Mouse (Mus musculus): Measurements from ENCODE around the gene Pwp2. TPM values are rescaled to one million over a fixed set of nuclear protein-coding genes. Genes with fewer than 3 reads are reported as not detected.
A peak's percentile ranks its signal among the peaks of the same experiment; 100 is the strongest.

Gene Pwp2
- polyA plus RNA-seq, 2 experiments: 15.8 to 16.9 TPM

- WGBS: 15% methylated on average over 17 of the region's 17 CpGs
- Histone ChIP-seq H3K36me3 (ENCODE audit: control insufficient read depth, insufficient read depth, low read length) (peaks cover 34% of the 10 kb centered on the region), H3K9ac (ENCODE audit: low read depth, low read length, severe bottlenecking) (no peak overlapping the region; the same call in 1 of the 2 replicates), H3K27me3 (ENCODE audit: control insufficient read depth, insufficient read depth, low read length) (no peaks in the 10 kb centered on the region), H3K9me3 (ENCODE audit: control insufficient read depth, low read length) (no peaks in the 10 kb centered on the region), H3K27ac (replicated peaks; ENCODE audit: low read depth, low read length) (no peak overlapping the region), H3K4me1 (ENCODE audit: control insufficient read depth, insufficient read depth, low read length) (peaks cover 9% of the 10 kb centered on the region; the same call in 1 of the 2 replicates), H3K4me2 (replicated peaks; ENCODE audit: low read depth, low read length, severe bottlenecking) (peak overlapping the region; percentile 35), H3K4me3 (replicated peaks; ENCODE audit: low read length) (peak overlapping the region; percentile 19)
- no peak for TF ChIP-seq POLR2A (IDR thresholded peaks at IDR 0.05; ENCODE audit: borderline replicate concordance, extremely low read depth, insufficient read depth, insufficient read length)
- DNase-seq (ENCODE audit: low spot score): peak; percentile 14
- ATAC-seq (ENCODE audit: low FRiP score, low read depth): peak; percentile 23; the same call in 1 of the 2 replicates
Measured at GRCm38 (mm10) chr10:78159252-78159878, 25.6 kb downstream of the Pwp2 start.

GRCm38 (mm10) chr10:78158041-78158440 is 26.9 kb downstream of the Pwp2 start:
- 88% methylated on average over 15 of the region's 15 CpGs for WGBS
- DNase-seq (ENCODE audit: low spot score) (no peak), ATAC-seq (ENCODE audit: low FRiP score, low read depth) (no peak)
- H3K27ac ChIP-seq (replicated peaks; ENCODE audit: low read depth, low read length): no peak overlapping the region
- H3K4me1 ChIP-seq (ENCODE audit: control insufficient read depth, insufficient read depth, low read length): peaks cover 9% of the 10 kb centered on the region; the same call in 1 of the 2 replicates
- H3K9ac ChIP-seq (ENCODE audit: low read depth, low read length, severe bottlenecking): no peak overlapping the region
- no peak overlapping the region for H3K4me2 ChIP-seq (replicated peaks; ENCODE audit: low read depth, low read length, severe bottlenecking)
- H3K36me3 ChIP-seq (ENCODE audit: control insufficient read depth, insufficient read depth, low read length): peaks cover 21% of the 10 kb centered on the region
- no peaks in the 10 kb centered on the region for H3K27me3 ChIP-seq (ENCODE audit: control insufficient read depth, insufficient read depth, low read length)
- H3K9me3 ChIP-seq (ENCODE audit: control insufficient read depth, low read length): no peaks in the 10 kb centered on the region
- H3K4me3 ChIP-seq (replicated peaks; ENCODE audit: low read length): no peak overlapping the region
- no peak for TF ChIP-seq POLR2A (IDR thresholded peaks at IDR 0.05; ENCODE audit: borderline replicate concordance, extremely low read depth, insufficient read depth, insufficient read length)

GRCm38 (mm10) chr10:78156926-78157325 is 28.0 kb downstream of the Pwp2 start:
- Histone ChIP-seq H3K27me3 (ENCODE audit: control insufficient read depth, insufficient read depth, low read length) (no peaks in the 10 kb centered on the region), H3K4me3 (replicated peaks; ENCODE audit: low read length) (no peak overlapping the region), H3K36me3 (ENCODE audit: control insufficient read depth, insufficient read depth, low read length) (0 out of 2 replicates have a peak, but pooled peaks cover 10% of the 10 kb centered on the region), H3K27ac (replicated peaks; ENCODE audit: low read depth, low read length) (no peak overlapping the region), H3K4me1 (ENCODE audit: control insufficient read depth, insufficient read depth, low read length) (peaks cover 9% of the 10 kb centered on the region; the same call in 1 of the 2 replicates), H3K9ac (ENCODE audit: low read depth, low read length, severe bottlenecking) (no peak overlapping the region), H3K9me3 (ENCODE audit: control insufficient read depth, low read length) (no peaks in the 10 kb centered on the region), H3K4me2 (replicated peaks; ENCODE audit: low read depth, low read length, severe bottlenecking) (no peak overlapping the region)
- TF ChIP-seq POLR2A (IDR thresholded peaks at IDR 0.05; ENCODE audit: borderline replicate concordance, extremely low read depth, insufficient read depth, insufficient read length): no peak
- WGBS: 78% methylated on average over 6 of the region's 6 CpGs
- DNase-seq (ENCODE audit: low spot score): no peak
- ATAC-seq (ENCODE audit: low FRiP score, low read depth): no peak

GRCm38 (mm10) chr10:78148834-78149766 is 35.8 kb downstream of the Pwp2 start:
- TF ChIP-seq POLR2A (IDR thresholded peaks at IDR 0.05; ENCODE audit: borderline replicate concordance, extremely low read depth, insufficient read depth, insufficient read length): no peak
- H3K4me3 ChIP-seq (replicated peaks; ENCODE audit: low read length): no peak overlapping the region
- ATAC-seq (ENCODE audit: low FRiP score, low read depth) (no peak), DNase-seq (ENCODE audit: low spot score) (no peak)
- no peaks in the 10 kb centered on the region for H3K9me3 ChIP-seq (ENCODE audit: control insufficient read depth, low read length)
- 63% methylated on average over 10 of the region's 10 CpGs for WGBS
- no peaks in the 10 kb centered on the region for H3K36me3 ChIP-seq (ENCODE audit: control insufficient read depth, insufficient read depth, low read length)
- H3K27ac ChIP-seq (replicated peaks; ENCODE audit: low read depth, low read length): no peak overlapping the region
- no peaks in the 10 kb centered on the region for H3K4me1 ChIP-seq (ENCODE audit: control insufficient read depth, insufficient read depth, low read length)
- H3K4me2 ChIP-seq (replicated peaks; ENCODE audit: low read depth, low read length, severe bottlenecking): no peak overlapping the region
- no peak overlapping the region for H3K9ac ChIP-seq (ENCODE audit: low read depth, low read length, severe bottlenecking)
- H3K27me3 ChIP-seq (ENCODE audit: control insufficient read depth, insufficient read depth, low read length): no peaks in the 10 kb centered on the region

GRCm38 (mm10) chr10:78147908-78148441 is 37.0 kb downstream of the Pwp2 start:
- DNase-seq (ENCODE audit: low spot score) (no peak), ATAC-seq (ENCODE audit: low FRiP score, low read depth) (no peak)
- no peaks in the 10 kb centered on the region for H3K36me3 ChIP-seq (ENCODE audit: control insufficient read depth, insufficient read depth, low read length)
- no peak overlapping the region for H3K9ac ChIP-seq (ENCODE audit: low read depth, low read length, severe bottlenecking)
- H3K9me3 ChIP-seq (ENCODE audit: control insufficient read depth, low read length): no peaks in the 10 kb centered on the region
- 73% methylated on average over 4 of the region's 4 CpGs for WGBS
- no peak for TF ChIP-seq POLR2A (IDR thresholded peaks at IDR 0.05; ENCODE audit: borderline replicate concordance, extremely low read depth, insufficient read depth, insufficient read length)
- no peaks in the 10 kb centered on the region for H3K4me1 ChIP-seq (ENCODE audit: control insufficient read depth, insufficient read depth, low read length)
- no peak overlapping the region for H3K27ac ChIP-seq (replicated peaks; ENCODE audit: low read depth, low read length)
- no peaks in the 10 kb centered on the region for H3K27me3 ChIP-seq (ENCODE audit: control insufficient read depth, insufficient read depth, low read length)
- no peak overlapping the region for H3K4me2 ChIP-seq (replicated peaks; ENCODE audit: low read depth, low read length, severe bottlenecking)
- H3K4me3 ChIP-seq (replicated peaks; ENCODE audit: low read length): no peak overlapping the region

Measured in limb, embryonic 14.5 days (tissue).